Mouse (Mus musculus): ENCODE measurements around the gene Ces1d. TPM values are rescaled to one million over a fixed set of nuclear protein-coding genes. Genes with fewer than 3 reads are reported as not detected.
"Not testable (repeated sequence)": the region's sequence is repeated elsewhere in the genome, so short reads cannot be mapped to it uniquely, and the experiment has no call there.

Ces1d gene
- polyA plus RNA-seq, 1 experiment from 2014 or later, result 34.4 TPM

DNA sequence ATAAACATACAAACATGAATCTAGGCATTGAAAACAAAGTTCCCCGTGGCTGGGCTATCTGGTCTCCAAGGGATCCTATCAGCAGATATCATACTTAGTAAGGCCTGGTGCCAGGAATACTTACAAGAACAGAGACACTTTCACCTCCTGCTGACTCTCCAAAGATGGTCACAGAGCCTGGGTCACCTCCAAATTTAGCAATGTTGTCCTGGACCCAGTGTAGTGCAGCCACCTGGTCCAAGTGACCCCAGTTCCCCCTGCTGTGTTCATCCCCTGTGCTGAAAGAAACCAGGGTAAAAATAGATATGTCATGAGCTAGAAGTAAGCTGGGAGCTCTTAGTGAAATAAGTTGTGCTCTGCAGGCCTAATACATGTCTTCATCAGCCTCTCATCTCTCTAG is 19.7 kb upstream of the Ces1d start:
- no peaks in the 10 kb centered on the region for H3K36me3 ChIP-seq (replicated peaks)
- WGBS (ENCODE audit: insufficient replicate concordance), result 44% methylated on average over 1 of the region's 1 CpGs
- ATAC-seq (ENCODE audit: insufficient read depth), result no peak
- no peaks in the 10 kb centered on the region for H3K4me1 ChIP-seq (replicated peaks)
- no peak overlapping the region for H3K4me2 ChIP-seq
- H3K27ac ChIP-seq (replicated peaks), result no peak overlapping the region
- H3K9me3 ChIP-seq (replicated peaks), result no peaks in the 10 kb centered on the region
- H3K4me3 ChIP-seq (replicated peaks), result no peak overlapping the region
- H3K27me3 ChIP-seq, result no peaks in the 10 kb centered on the region
- no peak overlapping the region for H3K9ac ChIP-seq

DNA sequence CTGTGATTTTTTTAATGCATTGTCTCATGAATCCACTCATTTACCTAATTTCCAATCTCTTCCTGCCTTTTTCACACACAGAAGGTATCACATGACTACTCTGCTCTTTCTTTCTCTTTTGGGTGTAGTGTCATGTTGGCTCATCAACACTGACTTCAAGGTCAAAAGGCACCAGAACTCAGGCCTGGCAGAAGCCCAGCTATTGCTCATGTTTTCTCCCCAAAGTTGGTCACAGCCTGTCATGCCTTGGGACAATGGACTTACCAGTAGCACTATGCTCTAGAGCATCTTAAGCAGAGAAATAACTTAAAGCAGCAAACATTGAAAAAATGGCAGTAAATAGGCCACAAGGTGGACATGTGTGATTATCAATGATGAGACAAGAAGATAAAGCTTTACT is 13.5 kb upstream of the Ces1d start:
- no peaks in the 10 kb centered on the region for H3K9me3 ChIP-seq (replicated peaks)

DNA sequence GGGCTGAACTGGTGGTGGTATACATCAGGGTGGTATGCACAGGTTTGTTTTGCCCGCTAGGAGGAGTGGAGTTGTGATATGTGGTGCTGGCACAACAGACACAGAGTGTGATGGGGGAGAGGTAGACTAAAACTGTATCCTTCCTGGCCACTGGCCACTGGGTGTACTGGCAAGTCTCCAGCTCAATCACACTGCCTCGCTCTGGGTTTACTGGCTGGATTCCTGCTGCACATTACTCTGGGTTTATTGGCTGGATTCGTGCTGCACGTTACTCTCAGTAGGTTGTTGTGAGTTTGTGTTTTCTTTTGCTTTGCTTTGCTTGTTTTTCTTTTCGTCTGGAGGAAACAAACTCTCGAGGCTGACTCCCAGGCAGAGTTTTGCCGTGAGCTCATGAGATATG is 1.5 kb upstream of the Ces1d start:
- WGBS (ENCODE audit: insufficient replicate concordance), result 47% methylated on average over 7 of the region's 7 CpGs

More for the DNA sequence above, 13.5 kb upstream of the Ces1d start:
- ATAC-seq (ENCODE audit: insufficient read depth), result no peak
- H3K27me3 ChIP-seq, result no peaks in the 10 kb centered on the region
- no peak overlapping the region for H3K9ac ChIP-seq
- H3K4me1 ChIP-seq (replicated peaks), result no peaks in the 10 kb centered on the region
- H3K27ac ChIP-seq (replicated peaks), result no peak overlapping the region
- no peaks in the 10 kb centered on the region for H3K36me3 ChIP-seq (replicated peaks)
- H3K4me2 ChIP-seq, result no peak overlapping the region
- H3K4me3 ChIP-seq (replicated peaks), result no peak overlapping the region

DNA sequence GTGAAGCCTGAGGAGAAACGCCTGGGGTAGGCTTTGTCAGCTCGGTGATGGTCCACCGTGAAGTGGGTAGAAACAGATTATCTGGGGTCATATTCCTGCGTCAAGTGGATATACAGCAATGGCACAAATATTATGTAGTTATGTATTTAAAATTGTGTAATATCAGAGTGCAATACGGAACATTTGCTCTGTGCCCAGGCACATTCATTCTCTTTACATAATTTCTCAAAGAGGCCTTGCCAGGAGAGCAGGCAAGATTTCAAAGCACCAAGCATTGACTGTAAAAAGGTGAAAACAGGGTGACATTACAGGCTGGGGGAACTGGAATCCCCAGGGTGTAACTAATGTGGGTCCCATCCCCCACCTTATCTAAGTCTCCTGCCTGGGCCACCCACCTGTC is 1.2 kb downstream of the Ces1d start:
- Histone ChIP-seq H3K4me3 (replicated peaks) (no peak overlapping the region; the same call in 1 of the 2 replicates), H3K9ac (no peak overlapping the region), H3K27ac (replicated peaks) (no peak overlapping the region), H3K36me3 (replicated peaks) (no peaks in the 10 kb centered on the region), H3K4me2 (peak overlapping the region; percentile 32; the same call in 1 of the 2 replicates), H3K9me3 (replicated peaks) (no peaks in the 10 kb centered on the region), H3K4me1 (replicated peaks) (0 out of 2 replicates have a peak, but pooled peaks cover 4% of the 10 kb centered on the region), H3K27me3 (no peaks in the 10 kb centered on the region)
- WGBS (ENCODE audit: insufficient replicate concordance), result 61% methylated on average over 5 of the region's 5 CpGs
- ATAC-seq (ENCODE audit: insufficient read depth), result no peak

More for the DNA sequence above, 1.5 kb upstream of the Ces1d start:
- H3K27ac ChIP-seq (replicated peaks); H3K36me3 ChIP-seq (replicated peaks); H3K27me3 ChIP-seq; ATAC-seq (ENCODE audit: insufficient read depth); H3K4me3 ChIP-seq (replicated peaks); H3K9me3 ChIP-seq (replicated peaks); H3K4me1 ChIP-seq (replicated peaks); H3K9ac ChIP-seq; H3K4me2 ChIP-seq: not testable (repeated sequence)

DNA sequence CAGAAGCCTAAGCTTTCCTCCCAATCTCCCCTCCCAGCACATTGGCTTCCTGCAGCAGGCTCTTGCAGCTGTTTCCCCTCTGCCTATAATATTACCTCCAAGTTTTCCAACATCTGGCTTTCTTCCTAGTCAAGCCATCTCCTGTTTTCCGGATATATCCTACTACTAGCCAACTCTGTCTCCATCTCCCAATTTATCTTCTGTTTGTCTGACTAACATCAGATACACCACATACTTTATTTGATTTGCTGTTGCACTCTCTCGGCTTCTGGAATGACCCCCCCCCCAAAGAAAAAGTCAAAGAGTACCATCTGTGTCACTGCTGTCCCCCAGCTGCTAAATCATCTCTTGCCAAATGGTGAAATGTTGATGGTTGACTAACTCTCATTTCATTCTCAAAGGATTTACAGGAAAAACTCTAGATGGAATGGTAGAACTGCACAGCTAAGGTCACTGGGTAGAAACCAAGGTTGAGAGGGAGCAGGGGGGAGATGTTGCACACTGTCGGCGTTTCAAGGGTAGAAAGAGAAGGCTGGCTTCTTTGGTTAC is 17.0 kb downstream of the Ces1d start:
- Histone ChIP-seq H3K9ac (no peak overlapping the region), H3K4me3 (replicated peaks) (no peak overlapping the region), H3K27me3 (no peaks in the 10 kb centered on the region), H3K36me3 (replicated peaks) (no peaks in the 10 kb centered on the region), H3K4me2 (no peak overlapping the region), H3K27ac (replicated peaks) (no peak overlapping the region), H3K4me1 (replicated peaks) (no peaks in the 10 kb centered on the region), H3K9me3 (replicated peaks) (no peaks in the 10 kb centered on the region)
- no peak for ATAC-seq (ENCODE audit: insufficient read depth)
- 46% methylated on average over 4 of the region's 4 CpGs for WGBS (ENCODE audit: insufficient replicate concordance)

GRCm38 (mm10) chr8:93176593-93176992 is 21.0 kb downstream of the Ces1d start:
- Histone ChIP-seq H3K4me2 (no peak overlapping the region), H3K9me3 (replicated peaks) (no peaks in the 10 kb centered on the region), H3K9ac (no peak overlapping the region), H3K27ac (replicated peaks) (no peak overlapping the region), H3K4me3 (replicated peaks) (no peak overlapping the region), H3K27me3 (no peaks in the 10 kb centered on the region), H3K4me1 (replicated peaks) (no peaks in the 10 kb centered on the region), H3K36me3 (replicated peaks) (no peaks in the 10 kb centered on the region)
- WGBS (ENCODE audit: insufficient replicate concordance), result 32% methylated on average over 1 of the region's 1 CpGs
- no peak for ATAC-seq (ENCODE audit: insufficient read depth)

GRCm38 (mm10) chr8:93174554-93174953 is 23.1 kb downstream of the Ces1d start:
- H3K4me3 ChIP-seq (replicated peaks), result no peak overlapping the region
- H3K36me3 ChIP-seq (replicated peaks), result no peaks in the 10 kb centered on the region
- no peak overlapping the region for H3K27ac ChIP-seq (replicated peaks)
- no peak overlapping the region for H3K9ac ChIP-seq
- H3K4me1 ChIP-seq (replicated peaks), result no peaks in the 10 kb centered on the region
- no peaks in the 10 kb centered on the region for H3K9me3 ChIP-seq (replicated peaks)
- 55% methylated on average over 2 of the region's 2 CpGs for WGBS (ENCODE audit: insufficient replicate concordance)
- no peaks in the 10 kb centered on the region for H3K27me3 ChIP-seq
- no peak overlapping the region for H3K4me2 ChIP-seq
- no peak for ATAC-seq (ENCODE audit: insufficient read depth)

GRCm38 (mm10) chr8:93171846-93172590 is 25.6 kb downstream of the Ces1d start:
- no peak for ATAC-seq (ENCODE audit: insufficient read depth)
- no peaks in the 10 kb centered on the region for H3K27me3 ChIP-seq
- no peaks in the 10 kb centered on the region for H3K4me1 ChIP-seq (replicated peaks)
- H3K9ac ChIP-seq, result no peak overlapping the region
- H3K4me2 ChIP-seq, result no peak overlapping the region
- no peak overlapping the region for H3K4me3 ChIP-seq (replicated peaks)
- no peak overlapping the region for H3K27ac ChIP-seq (replicated peaks)
- H3K36me3 ChIP-seq (replicated peaks), result no peaks in the 10 kb centered on the region
- no peaks in the 10 kb centered on the region for H3K9me3 ChIP-seq (replicated peaks)
- 57% methylated on average over 1 of the region's 1 CpGs for WGBS (ENCODE audit: insufficient replicate concordance)

- Histone ChIP-seq H3K36me3 (replicated peaks) (no peaks in the 10 kb centered on the region), H3K9ac (no peak overlapping the region), H3K27me3 (no peaks in the 10 kb centered on the region), H3K9me3 (replicated peaks) (no peaks in the 10 kb centered on the region), H3K27ac (replicated peaks) (no peak overlapping the region), H3K4me3 (replicated peaks) (no peak overlapping the region), H3K4me2 (no peak overlapping the region), H3K4me1 (replicated peaks) (no peaks in the 10 kb centered on the region)
- WGBS (ENCODE audit: insufficient replicate concordance), result 60% methylated on average over 1 of the region's 1 CpGs
- no peak for ATAC-seq (ENCODE audit: insufficient read depth)
Measured at GRCm38 (mm10) chr8:93163363-93163762, 34.3 kb downstream of the Ces1d start.

GRCm38 (mm10) chr8:93151401-93151800 is 46.2 kb downstream of the Ces1d start:
- 92% methylated on average over 1 of the region's 1 CpGs for WGBS (ENCODE audit: insufficient replicate concordance)

GRCm38 (mm10) chr8:93147331-93147730 is 50.3 kb downstream of the Ces1d start:
- ATAC-seq (ENCODE audit: insufficient read depth), result no peak
- Histone ChIP-seq H3K9ac (no peak overlapping the region), H3K4me3 (replicated peaks) (no peak overlapping the region), H3K27me3 (no peaks in the 10 kb centered on the region), H3K4me1 (replicated peaks) (no peaks in the 10 kb centered on the region), H3K36me3 (replicated peaks) (no peaks in the 10 kb centered on the region), H3K27ac (replicated peaks) (no peak overlapping the region), H3K4me2 (no peak overlapping the region), H3K9me3 (replicated peaks) (no peaks in the 10 kb centered on the region)

More at GRCm38 (mm10) chr8:93151401-93151800, 46.2 kb downstream of the Ces1d start:
- Histone ChIP-seq H3K9ac (no peak overlapping the region), H3K4me1 (replicated peaks) (no peaks in the 10 kb centered on the region), H3K36me3 (replicated peaks) (no peaks in the 10 kb centered on the region), H3K4me2 (no peak overlapping the region), H3K9me3 (replicated peaks) (no peaks in the 10 kb centered on the region), H3K27ac (replicated peaks) (no peak overlapping the region), H3K4me3 (replicated peaks) (no peak overlapping the region), H3K27me3 (no peaks in the 10 kb centered on the region)
- no peak for ATAC-seq (ENCODE audit: insufficient read depth)

DNA sequence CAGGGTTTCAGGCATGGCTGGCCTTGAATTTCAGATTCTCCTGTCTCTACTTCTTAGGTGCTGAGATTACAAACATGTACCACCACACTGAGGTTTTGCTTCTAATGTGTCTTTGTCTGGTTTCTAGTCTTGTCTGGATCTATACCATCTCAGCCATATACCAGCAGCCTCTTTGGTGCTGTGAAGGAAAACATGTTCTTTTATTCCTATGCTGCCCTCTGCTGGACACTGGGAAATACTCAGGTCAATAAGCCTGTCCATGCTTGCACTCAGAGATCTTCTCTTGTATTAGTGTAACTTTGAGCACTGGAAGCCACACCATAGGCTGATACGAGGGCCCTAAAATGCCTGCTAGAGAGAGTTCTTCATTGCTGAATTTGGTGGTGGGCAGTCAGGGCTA is 56.9 kb downstream of the Ces1d start:
- no peaks in the 10 kb centered on the region for H3K9me3 ChIP-seq (replicated peaks)
- ATAC-seq (ENCODE audit: insufficient read depth), result no peak
- no peaks in the 10 kb centered on the region for H3K36me3 ChIP-seq (replicated peaks)
- no peak overlapping the region for H3K4me2 ChIP-seq
- no peak overlapping the region for H3K27ac ChIP-seq (replicated peaks)
- no peaks in the 10 kb centered on the region for H3K27me3 ChIP-seq
- no peak overlapping the region for H3K4me3 ChIP-seq (replicated peaks)
- no peaks in the 10 kb centered on the region for H3K4me1 ChIP-seq (replicated peaks)
- no peak overlapping the region for H3K9ac ChIP-seq
- WGBS (ENCODE audit: insufficient replicate concordance), result 26% methylated on average over 1 of the region's 1 CpGs
